Mouse (Mus musculus): ENCODE results near the gene Supt6. TPM values are rescaled to one million over a fixed set of nuclear protein-coding genes. Genes with fewer than 3 reads are reported as not detected.
A peak's percentile ranks its signal among the peaks of the same experiment; 100 is the strongest.

Supt6 gene
- polyA plus RNA-seq, 1 experiment from 2014 or later: 26.2 TPM

- peaks cover 32% of the 10 kb centered on the region for H3K36me3 ChIP-seq (ENCODE audit: control insufficient read depth, insufficient read depth, low read length)
- no peak overlapping the region for H3K27ac ChIP-seq (ENCODE audit: low read depth, low read length)
- 92% methylated on average over 13 of the region's 13 CpGs for WGBS
- H3K27me3 ChIP-seq (ENCODE audit: control insufficient read depth, insufficient read depth, low read length): no peaks in the 10 kb centered on the region
- H3K9ac ChIP-seq (ENCODE audit: low read depth, low read length): no peak overlapping the region
- no peak overlapping the region for H3K4me2 ChIP-seq (replicated peaks; ENCODE audit: low read depth, low read length)
- H3K9me3 ChIP-seq (ENCODE audit: control insufficient read depth, low read length): no peaks in the 10 kb centered on the region
- H3K4me1 ChIP-seq (replicated peaks; ENCODE audit: control insufficient read depth, insufficient read depth, low read length): no peaks in the 10 kb centered on the region
- ATAC-seq (ENCODE audit: low FRiP score): no peak
- H3K4me3 ChIP-seq (ENCODE audit: low read depth, low read length): no peak overlapping the region
- no peak for DNase-seq (ENCODE audit: low spot score)
These were observed 26.2 kb upstream of the Supt6 start for GRCm38 (mm10) chr11:78271986-78272385.

GRCm38 (mm10) chr11:78265571-78265970 is 19.8 kb upstream of the Supt6 start:
- no peaks in the 10 kb centered on the region for H3K4me1 ChIP-seq (replicated peaks; ENCODE audit: control insufficient read depth, insufficient read depth, low read length)
- no peak overlapping the region for H3K4me3 ChIP-seq (ENCODE audit: low read depth, low read length)
- H3K27ac ChIP-seq (ENCODE audit: low read depth, low read length): no peak overlapping the region
- no peaks in the 10 kb centered on the region for H3K27me3 ChIP-seq (ENCODE audit: control insufficient read depth, insufficient read depth, low read length)
- peaks cover 26% of the 10 kb centered on the region for H3K36me3 ChIP-seq (ENCODE audit: control insufficient read depth, insufficient read depth, low read length)
- DNase-seq (ENCODE audit: low spot score): no peak
- no peak overlapping the region for H3K9ac ChIP-seq (ENCODE audit: low read depth, low read length)
- no peaks in the 10 kb centered on the region for H3K9me3 ChIP-seq (ENCODE audit: control insufficient read depth, low read length)
- 90% methylated on average over 6 of the region's 6 CpGs for WGBS
- H3K4me2 ChIP-seq (replicated peaks; ENCODE audit: low read depth, low read length): no peak overlapping the region
- no peak for ATAC-seq (ENCODE audit: low FRiP score)

GRCm38 (mm10) chr11:78262550-78262949 is 16.8 kb upstream of the Supt6 start:
- peak overlapping the region; percentile 85 for H3K4me3 ChIP-seq (ENCODE audit: low read depth, low read length)
- no peaks in the 10 kb centered on the region for H3K9me3 ChIP-seq (ENCODE audit: control insufficient read depth, low read length)
- H3K4me2 ChIP-seq (replicated peaks; ENCODE audit: low read depth, low read length): peak overlapping the region; percentile 80
- DNase-seq (ENCODE audit: low spot score) (peak; percentile 71), ATAC-seq (ENCODE audit: low FRiP score) (no peak)
- H3K9ac ChIP-seq (ENCODE audit: low read depth, low read length): no peak overlapping the region; the same call in 1 of the 2 replicates
- H3K4me1 ChIP-seq (replicated peaks; ENCODE audit: control insufficient read depth, insufficient read depth, low read length): no peaks in the 10 kb centered on the region
- H3K27ac ChIP-seq (ENCODE audit: low read depth, low read length): no peak overlapping the region
- 5% methylated on average over 8 of the region's 8 CpGs for whole genome bisulfite sequencing
- 0 out of 2 replicates have a peak, but pooled peaks cover 2% of the 10 kb centered on the region for H3K27me3 ChIP-seq (ENCODE audit: control insufficient read depth, insufficient read depth, low read length)
- peaks cover 14% of the 10 kb centered on the region for H3K36me3 ChIP-seq (ENCODE audit: control insufficient read depth, insufficient read depth, low read length)

GRCm38 (mm10) chr11:78261380-78262352 is 15.9 kb upstream of the Supt6 start, which contains the start of gene 2610507B11Rik:
Gene 2610507B11Rik, plus strand, starts transcription at chr11:78261752.
- H3K4me1 ChIP-seq (replicated peaks; ENCODE audit: control insufficient read depth, insufficient read depth, low read length): no peaks in the 10 kb centered on the region
- H3K4me2 ChIP-seq (replicated peaks; ENCODE audit: low read depth, low read length): peak within 1 kb of the TSS; percentile 80
- 0 out of 2 replicates have a peak, but pooled peaks cover 2% of the 10 kb centered on the region for H3K27me3 ChIP-seq (ENCODE audit: control insufficient read depth, insufficient read depth, low read length)
- WGBS: under 1% methylated on average over 80 of the region's 115 CpGs
- peak within 1 kb of the TSS; percentile 80 for H3K27ac ChIP-seq (ENCODE audit: low read depth, low read length)
- peak within 1 kb of the TSS; percentile 85 for H3K4me3 ChIP-seq (ENCODE audit: low read depth, low read length)
- H3K9ac ChIP-seq (ENCODE audit: low read depth, low read length): peak within 1 kb of the TSS; percentile 79
- ATAC-seq (ENCODE audit: low FRiP score): peak; percentile 98
- peaks cover 13% of the 10 kb centered on the region for H3K36me3 ChIP-seq (ENCODE audit: control insufficient read depth, insufficient read depth, low read length)
- H3K9me3 ChIP-seq (ENCODE audit: control insufficient read depth, low read length): no peaks in the 10 kb centered on the region
- DNase-seq (ENCODE audit: low spot score): peak; percentile 96

GRCm38 (mm10) chr11:78260489-78261258 is 14.9 kb upstream of the Supt6 start:
- no peak overlapping the region for H3K4me2 ChIP-seq (replicated peaks; ENCODE audit: low read depth, low read length)
- no peak overlapping the region for H3K27ac ChIP-seq (ENCODE audit: low read depth, low read length)

GRCm38 (mm10) chr11:78256618-78257017 is 10.8 kb upstream of the Supt6 start:
- no peak for ATAC-seq (ENCODE audit: low FRiP score)
- peaks cover 8% of the 10 kb centered on the region for H3K36me3 ChIP-seq (ENCODE audit: control insufficient read depth, insufficient read depth, low read length)
- no peak overlapping the region for H3K9ac ChIP-seq (ENCODE audit: low read depth, low read length)
- no peak overlapping the region for H3K4me2 ChIP-seq (replicated peaks; ENCODE audit: low read depth, low read length)
- H3K4me1 ChIP-seq (replicated peaks; ENCODE audit: control insufficient read depth, insufficient read depth, low read length): no peaks in the 10 kb centered on the region
- 0 out of 2 replicates have a peak, but pooled peaks cover 2% of the 10 kb centered on the region for H3K27me3 ChIP-seq (ENCODE audit: control insufficient read depth, insufficient read depth, low read length)
- WGBS: 100% methylated on average over 1 of the region's 1 CpGs
- H3K9me3 ChIP-seq (ENCODE audit: control insufficient read depth, low read length): no peaks in the 10 kb centered on the region
- DNase-seq (ENCODE audit: low spot score): no peak
- no peak overlapping the region for H3K4me3 ChIP-seq (ENCODE audit: low read depth, low read length)
- H3K27ac ChIP-seq (ENCODE audit: low read depth, low read length): no peak overlapping the region

More at GRCm38 (mm10) chr11:78260489-78261258, 14.9 kb upstream of the Supt6 start:
- H3K9ac ChIP-seq (ENCODE audit: low read depth, low read length): no peak overlapping the region
- 100% methylated on average over 2 of the region's 2 CpGs for WGBS
- no peaks in the 10 kb centered on the region for H3K4me1 ChIP-seq (replicated peaks; ENCODE audit: control insufficient read depth, insufficient read depth, low read length)
- ATAC-seq (ENCODE audit: low FRiP score): 0 out of 2 replicates have a peak, but pooled peaks have one; percentile 2
- H3K27me3 ChIP-seq (ENCODE audit: control insufficient read depth, insufficient read depth, low read length): 0 out of 2 replicates have a peak, but pooled peaks cover 2% of the 10 kb centered on the region
- H3K36me3 ChIP-seq (ENCODE audit: control insufficient read depth, insufficient read depth, low read length): peaks cover 8% of the 10 kb centered on the region
- peak overlapping the region; percentile 85 for H3K4me3 ChIP-seq (ENCODE audit: low read depth, low read length)
- no peak for DNase-seq (ENCODE audit: low spot score)
- H3K9me3 ChIP-seq (ENCODE audit: control insufficient read depth, low read length): no peaks in the 10 kb centered on the region

- Histone ChIP-seq H3K4me1 (replicated peaks; ENCODE audit: control insufficient read depth, insufficient read depth, low read length) (peaks cover 3% of the 10 kb centered on the region; the same call in 1 of the 2 replicates), H3K9me3 (ENCODE audit: control insufficient read depth, low read length) (no peaks in the 10 kb centered on the region), H3K4me2 (replicated peaks; ENCODE audit: low read depth, low read length) (peak overlapping the region; percentile 6; the same call in 1 of the 2 replicates), H3K27ac (ENCODE audit: low read depth, low read length) (no peak overlapping the region), H3K4me3 (ENCODE audit: low read depth, low read length) (no peak overlapping the region), H3K9ac (ENCODE audit: low read depth, low read length) (no peak overlapping the region), H3K36me3 (ENCODE audit: control insufficient read depth, insufficient read depth, low read length) (peaks cover 5% of the 10 kb centered on the region; the same call in 1 of the 2 replicates), H3K27me3 (ENCODE audit: control insufficient read depth, insufficient read depth, low read length) (no peaks in the 10 kb centered on the region)
- DNase-seq (ENCODE audit: low spot score): no peak
- 65% methylated on average over 4 of the region's 4 CpGs for WGBS
- no peak for ATAC-seq (ENCODE audit: low FRiP score)
These were observed 1.9 kb upstream of the Supt6 start for GRCm38 (mm10) chr11:78247727-78248140.

GRCm38 (mm10) chr11:78247012-78247348 is 1.2 kb upstream of the Supt6 start:
- no peak overlapping the region for H3K9ac ChIP-seq (ENCODE audit: low read depth, low read length)
- peak overlapping the region; percentile 42; the same call in 1 of the 2 replicates for H3K4me2 ChIP-seq (replicated peaks; ENCODE audit: low read depth, low read length)
- H3K36me3 ChIP-seq (ENCODE audit: control insufficient read depth, insufficient read depth, low read length): no peaks in the 10 kb centered on the region
- peak overlapping the region; percentile 99; the same call in 1 of the 2 replicates for H3K4me3 ChIP-seq (ENCODE audit: low read depth, low read length)
- H3K27ac ChIP-seq (ENCODE audit: low read depth, low read length): no peak overlapping the region
- peaks cover 3% of the 10 kb centered on the region; the same call in 1 of the 2 replicates for H3K4me1 ChIP-seq (replicated peaks; ENCODE audit: control insufficient read depth, insufficient read depth, low read length)
- 70% methylated on average over 3 of the region's 3 CpGs for WGBS
- H3K9me3 ChIP-seq (ENCODE audit: control insufficient read depth, low read length): no peaks in the 10 kb centered on the region
- DNase-seq (ENCODE audit: low spot score) (no peak), ATAC-seq (ENCODE audit: low FRiP score) (no peak)
- no peaks in the 10 kb centered on the region for H3K27me3 ChIP-seq (ENCODE audit: control insufficient read depth, insufficient read depth, low read length)
